Mouse (Mus musculus) liver (tissue): ENCODE results near the gene Gm10721.
"Not testable (repeated sequence)": the region's sequence is repeated elsewhere in the genome, so short reads cannot be mapped to it uniquely, and the experiment has no call there.

Source experiments
- DNase-seq: peaks from one replicate; pipeline ENCODE4 v3.0.0-alpha.2; 2020; ENCODE audit warnings: mixed read lengths

Gene Gm10721

GRCm38 (mm10) chr9:3012733-3013279 is at the start of gene Gm10721:
Gene Gm10721, plus strand, starts transcription at chr9:3013140.
- not testable (repeated sequence) for DNase-seq

DNA sequence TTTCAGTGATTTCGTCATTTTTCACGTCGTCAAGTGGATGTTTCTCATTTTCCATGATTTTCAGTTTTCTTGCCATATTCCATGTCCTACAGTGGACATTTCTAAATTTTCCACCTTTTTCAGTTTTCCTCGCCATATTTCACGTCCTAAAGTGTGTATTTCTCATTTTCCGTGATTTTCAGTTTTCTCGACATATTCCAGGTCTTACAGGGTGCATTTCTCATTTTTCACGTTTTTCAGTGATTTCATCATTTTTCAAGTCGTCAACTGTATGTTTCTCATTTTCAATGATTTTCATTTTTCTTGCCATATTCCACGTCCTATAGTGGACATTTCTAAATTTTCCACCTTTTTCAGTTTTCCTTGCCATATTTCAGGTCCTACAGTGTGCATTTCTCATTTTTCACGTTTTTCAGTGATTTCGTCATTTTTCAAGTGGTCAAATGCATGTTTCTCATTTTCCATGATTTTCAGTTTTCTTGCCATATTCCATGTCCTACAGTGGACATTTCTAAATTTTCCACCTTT is 12.4 kb upstream of the Gm10721 start, which contains the start of gene Gm10722:
TSS of gene Gm10722 (plus strand) at position 478 of the 528 bp plus-strand sequence.
- DNase-seq: peak; percentile 18

GRCm38 (mm10) chr9:3001006-3001405 is 11.9 kb upstream of the Gm10721 start:
- not testable (repeated sequence) for DNase-seq

DNA sequence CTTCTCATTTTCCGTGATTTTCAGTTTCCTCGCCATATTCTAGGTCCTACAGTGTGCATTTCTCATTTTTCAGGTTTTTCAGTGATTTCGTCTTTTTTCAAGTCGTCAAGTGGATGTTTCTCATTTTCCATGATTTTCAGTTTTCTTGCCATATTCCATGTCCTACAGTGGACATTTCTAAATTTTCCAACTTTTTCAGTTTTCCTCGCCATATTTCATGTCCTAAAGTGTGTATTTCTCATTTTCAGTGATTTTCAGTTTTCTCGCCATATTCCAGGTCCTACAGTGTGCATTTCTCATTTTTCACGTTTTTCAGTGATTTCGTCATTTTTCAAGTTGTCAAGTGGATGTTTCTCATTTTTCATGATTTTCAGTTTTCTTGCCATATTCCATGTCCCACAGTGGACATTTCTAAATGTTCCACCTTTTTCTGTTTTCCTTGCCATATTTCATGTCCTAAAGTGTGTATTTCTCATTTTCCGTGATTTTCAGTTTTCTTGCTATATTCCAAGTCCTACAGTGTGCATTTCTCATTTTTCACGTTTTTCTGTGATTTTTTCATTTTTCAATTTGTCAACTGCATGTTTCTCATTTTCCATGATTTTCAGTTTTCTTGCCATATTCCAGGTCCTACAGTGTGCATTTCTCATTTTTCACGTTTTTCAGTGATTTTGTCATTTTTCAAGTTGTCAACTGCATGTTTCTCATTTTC is 10.8 kb upstream of the Gm10721 start:
- DNase-seq: peak; percentile 77

DNA sequence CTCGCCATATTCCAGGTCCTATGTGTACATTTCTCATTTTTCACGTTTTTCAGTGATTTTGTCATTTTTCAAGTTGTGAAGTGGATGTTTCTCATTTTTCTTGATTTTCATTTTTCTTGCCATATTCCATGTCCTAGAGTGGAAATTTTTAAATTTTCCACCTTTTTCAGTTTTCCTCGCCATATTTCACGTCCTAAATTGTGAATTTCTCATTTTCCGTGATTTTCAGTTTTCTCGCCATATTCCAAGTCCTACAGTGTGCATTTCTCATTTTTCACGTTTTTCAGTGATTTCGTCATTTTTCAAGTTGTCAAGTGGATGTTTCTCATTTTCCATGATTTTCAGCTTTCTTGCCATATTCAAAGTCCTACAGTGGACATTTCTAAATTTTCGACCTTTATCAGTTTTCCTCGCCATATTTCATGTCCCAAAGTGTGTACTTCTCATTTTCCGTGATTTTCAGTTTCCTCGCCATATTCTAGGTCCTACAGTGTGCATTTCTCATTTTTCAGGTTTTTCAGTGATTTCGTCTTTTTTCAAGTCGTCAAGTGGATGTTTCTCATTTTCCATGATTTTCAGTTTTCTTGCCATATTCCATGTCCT is 10.0 kb upstream of the Gm10721 start, which contains the start of gene Gm11168:
TSS of gene Gm11168 (plus strand) at position 553 of the 603 bp plus-strand sequence.
- not testable (repeated sequence) for DNase-seq

DNA sequence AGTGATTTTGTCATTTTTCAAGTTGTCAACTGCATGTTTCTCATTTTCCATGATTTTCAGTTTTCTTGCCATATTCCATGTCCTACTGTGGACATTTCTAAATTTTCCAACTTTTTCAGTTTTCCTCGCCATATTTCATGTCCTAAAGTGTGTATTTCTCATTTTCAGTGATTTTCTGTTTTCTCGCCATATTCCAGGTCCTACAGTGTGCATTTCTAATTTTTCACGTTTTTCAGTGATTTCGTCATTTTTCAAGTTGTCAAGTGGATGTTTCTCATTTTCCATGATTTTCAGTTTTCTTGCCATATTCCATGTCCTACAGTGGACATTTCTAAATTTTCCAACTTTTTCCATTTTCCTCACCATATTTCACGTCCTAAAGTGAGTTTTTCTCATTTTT is 6.8 kb upstream of the Gm10721 start:
- DNase-seq: not testable (repeated sequence)

- DNase-seq: not testable (repeated sequence)
Observed at GRCm38 (mm10) chr9:3006636-3007035, 6.3 kb upstream of the Gm10721 start.

GRCm38 (mm10) chr9:3007272-3007671 is 5.7 kb upstream of the Gm10721 start:
- DNase-seq: peak; percentile 8

DNA sequence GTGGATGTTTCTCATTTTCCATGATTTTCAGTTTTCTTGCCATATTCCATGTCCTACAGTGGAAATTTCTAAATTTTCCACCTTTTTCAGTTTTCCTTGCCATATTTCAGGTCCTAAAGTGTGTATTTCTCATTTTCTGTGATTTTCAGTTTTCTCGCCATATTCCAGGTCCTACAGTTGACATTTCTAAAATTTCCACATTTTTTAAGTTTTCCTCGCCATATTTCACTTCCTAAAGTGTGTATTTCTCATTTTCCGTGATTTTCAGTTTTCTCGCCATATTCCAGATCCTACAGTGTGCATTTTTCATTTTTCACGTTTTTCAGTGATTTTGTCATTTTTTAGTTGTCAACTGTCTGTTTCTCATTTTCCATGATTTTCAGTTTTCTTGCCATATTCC is 3.6 kb upstream of the Gm10721 start:
- not testable (repeated sequence) for DNase-seq

GRCm38 (mm10) chr9:3012054-3012621 is 802 bp upstream of the Gm10721 start:
- not testable (repeated sequence) for DNase-seq

DNA sequence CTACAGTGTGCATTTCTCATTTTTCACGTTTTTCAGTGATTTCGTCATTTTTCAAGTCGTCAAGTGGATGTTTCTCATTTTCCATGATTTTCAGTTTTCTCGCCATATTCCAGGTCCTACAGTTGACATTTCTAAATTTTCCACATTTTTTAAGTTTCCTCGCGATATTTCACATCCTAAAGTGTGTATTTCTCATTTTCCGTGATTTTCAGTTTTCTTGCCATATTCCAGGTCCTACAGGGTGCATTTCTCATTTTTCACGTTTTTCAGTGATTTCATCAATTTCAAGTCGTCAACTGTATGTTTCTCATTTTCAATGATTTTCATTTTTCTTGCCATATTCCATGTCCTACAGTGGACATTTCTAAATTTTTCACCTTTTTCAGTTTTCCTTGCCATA is 2.4 kb downstream of the Gm10721 start, which contains the start of gene Gm10720:
TSS of gene Gm10720 (plus strand) at position 301 of the 400 bp plus-strand sequence.
- DNase-seq: not testable (repeated sequence)

- not testable (repeated sequence) for DNase-seq
Observed at GRCm38 (mm10) chr9:3015896-3016295, 3.0 kb downstream of the Gm10721 start.

- not testable (repeated sequence) for DNase-seq
Observed at GRCm38 (mm10) chr9:3017108-3017507, 4.2 kb downstream of the Gm10721 start, which contains the start of gene Gm10719. Gene Gm10719, plus strand, starts transcription at chr9:3017408.

DNA sequence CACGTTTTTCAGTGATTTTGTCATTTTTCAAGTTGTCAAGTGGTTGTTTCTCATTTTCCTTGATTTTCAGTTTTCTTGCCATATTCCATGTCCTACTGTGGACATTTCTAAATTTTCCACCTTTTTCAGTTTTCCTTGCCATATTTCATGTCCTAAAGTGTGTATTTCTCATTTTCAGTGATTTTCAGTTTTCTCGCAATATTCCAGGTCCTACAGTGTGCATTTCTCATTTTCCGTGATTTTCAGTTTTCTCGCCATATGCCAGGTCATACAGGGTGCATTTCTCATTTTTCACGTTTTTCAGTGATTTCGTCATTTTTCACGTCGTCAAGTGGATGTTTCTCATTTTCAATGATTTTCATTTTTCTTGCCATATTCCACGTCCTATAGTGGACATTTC is 6.0 kb downstream of the Gm10721 start:
- DNase-seq: not testable (repeated sequence)

DNA sequence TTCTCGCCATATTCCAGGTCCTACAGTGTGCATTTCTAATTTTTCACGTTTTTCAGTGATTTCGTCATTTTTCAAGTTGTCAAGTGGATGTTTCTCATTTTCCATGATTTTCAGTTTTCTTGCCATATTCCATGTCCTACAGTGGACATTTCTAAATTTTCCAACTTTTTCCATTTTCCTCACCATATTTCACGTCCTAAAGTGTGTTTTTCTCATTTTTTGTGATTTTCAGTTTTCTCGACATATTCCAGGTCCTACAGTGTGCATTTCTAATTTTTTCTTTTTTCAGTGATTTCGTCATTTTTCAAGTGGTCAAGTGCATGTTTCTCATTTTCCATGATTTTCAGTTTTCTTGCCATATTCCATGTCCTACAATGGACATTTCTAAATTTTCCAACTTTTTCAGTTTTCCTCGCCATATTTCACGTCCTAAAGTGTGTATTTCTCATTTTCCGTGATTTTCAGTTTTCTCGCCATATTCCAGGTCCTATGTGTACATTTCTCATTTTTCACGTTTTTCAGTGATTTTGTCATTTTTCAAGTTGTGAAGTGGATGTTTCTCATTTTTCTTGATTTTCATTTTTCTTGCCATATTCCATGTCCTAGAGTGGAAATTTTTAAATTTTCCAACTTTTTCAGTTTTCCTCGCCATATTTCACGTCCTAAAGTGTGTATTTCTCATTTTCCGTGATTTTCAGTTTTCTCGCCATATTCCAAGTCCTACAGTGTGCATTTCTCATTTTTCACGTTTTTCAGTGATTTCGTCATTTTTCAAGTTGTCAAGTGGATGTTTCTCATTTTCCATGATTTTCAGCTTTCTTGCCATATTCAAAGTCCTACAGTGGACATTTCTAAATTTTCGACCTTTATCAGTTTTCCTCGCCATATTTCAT is 7.1 kb downstream of the Gm10721 start:
- DNase-seq: not testable (repeated sequence)

- DNase-seq: peak; percentile 4
Observed at GRCm38 (mm10) chr9:3022316-3023008, 9.5 kb downstream of the Gm10721 start.

- DNase-seq: not testable (repeated sequence)
Observed at GRCm38 (mm10) chr9:3023312-3023984, 10.5 kb downstream of the Gm10721 start, which contains the start of gene Gm10718. Gene Gm10718, plus strand, starts transcription at chr9:3023547.

DNA sequence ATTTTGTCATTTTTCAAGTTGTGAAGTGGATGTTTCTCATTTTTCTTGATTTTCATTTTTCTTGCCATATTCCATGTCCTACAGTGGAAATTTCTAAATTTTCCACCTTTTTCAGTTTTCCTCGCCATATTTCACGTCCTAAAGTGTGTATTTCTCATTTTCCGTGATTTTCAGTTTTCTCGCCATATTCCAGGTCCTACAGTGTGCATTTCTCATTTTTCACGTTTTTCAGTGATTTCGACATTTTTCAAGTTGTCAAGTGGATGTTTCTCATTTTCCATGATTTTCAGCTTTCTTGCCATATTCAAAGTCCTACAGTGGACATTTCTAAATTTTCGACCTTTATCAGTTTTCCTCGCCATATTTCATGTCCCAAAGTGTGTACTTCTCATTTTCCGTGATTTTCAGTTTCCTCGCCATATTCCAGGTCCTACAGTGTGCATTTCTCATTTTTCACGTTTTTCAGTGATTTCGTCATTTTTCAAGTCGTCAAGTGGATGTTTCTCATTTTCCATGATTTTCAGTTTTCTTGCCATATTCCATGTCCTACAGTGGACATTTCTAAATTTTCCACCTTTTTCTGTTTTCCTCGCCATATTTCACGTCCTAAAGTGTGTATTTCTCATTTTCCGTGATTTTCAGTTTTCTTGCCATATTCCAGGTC is 11.2 kb downstream of the Gm10721 start:
- DNase-seq: not testable (repeated sequence)

GRCm38 (mm10) chr9:3024912-3025467 is 12.1 kb downstream of the Gm10721 start, which contains the start of gene Gm10717:
Gene Gm10717, plus strand, starts transcription at chr9:3025417.
- DNase-seq: not testable (repeated sequence)
